Mouse (Mus musculus): Measurements from ENCODE around the gene Ccdc105.

GRCm38 (mm10) chr10:78779527-78779926 lies 26.7 kb upstream of the Ccdc105 start:
- TF ChIP-seq POLR2A (IDR thresholded peaks at IDR 0.05; ENCODE audit: extremely low read depth, insufficient read depth, low read length) (no peak), CTCF (IDR thresholded peaks at IDR 0.05; ENCODE audit: extremely low read depth, insufficient read depth, low read length) (no peak)

Data from cortical plate, adult 2 months (tissue).